Mouse (Mus musculus) right cerebral cortex, adult 18-20 months (tissue): ENCODE data around the gene Prex1.

ENCODE experiments used
- DNase-seq: peaks from one replicate; pipeline ENCODE4 v3.0.0; 2022; ENCODE audit warnings: mixed read lengths

Gene Prex1

GRCm38 (mm10) chr2:166720416-166720815 lies 6.8 kb upstream of the Prex1 start:
- DNase-seq, result no peak

GRCm38 (mm10) chr2:166719930-166720305 lies 6.3 kb upstream of the Prex1 start:
- DNase-seq, result no peak

- no peak for DNase-seq
Measured at GRCm38 (mm10) chr2:166719301-166719929, 5.8 kb upstream of the Prex1 start.

- DNase-seq, result no peak
Measured at GRCm38 (mm10) chr2:166716067-166716466, 2.4 kb upstream of the Prex1 start.

GRCm38 (mm10) chr2:166714427-166714699 lies 731 bp upstream of the Prex1 start:
- no peak for DNase-seq

GRCm38 (mm10) chr2:166712801-166713689 lies 587 bp downstream of the Prex1 start:
- no peak for DNase-seq

- no peak for DNase-seq
Measured at GRCm38 (mm10) chr2:166712310-166712709, 1.3 kb downstream of the Prex1 start.

GRCm38 (mm10) chr2:166711681-166712132 lies 1.9 kb downstream of the Prex1 start:
- no peak for DNase-seq

GRCm38 (mm10) chr2:166709883-166710282 lies 3.7 kb downstream of the Prex1 start:
- DNase-seq, result no peak

GRCm38 (mm10) chr2:166708304-166708703 lies 5.3 kb downstream of the Prex1 start:
- no peak for DNase-seq

GRCm38 (mm10) chr2:166706526-166706925 lies 7.1 kb downstream of the Prex1 start:
- no peak for DNase-seq

GRCm38 (mm10) chr2:166703491-166703890 lies 10.1 kb downstream of the Prex1 start:
- no peak for DNase-seq

- DNase-seq, result no peak
Measured at GRCm38 (mm10) chr2:166702113-166702445, 11.6 kb downstream of the Prex1 start.

- DNase-seq, result no peak
Measured at GRCm38 (mm10) chr2:166701248-166702112, 12.2 kb downstream of the Prex1 start.

GRCm38 (mm10) chr2:166700732-166701131 lies 12.9 kb downstream of the Prex1 start:
- peak; percentile 78 for DNase-seq

GRCm38 (mm10) chr2:166700116-166700515 lies 13.5 kb downstream of the Prex1 start:
- no peak for DNase-seq

GRCm38 (mm10) chr2:166699552-166699951 lies 14.1 kb downstream of the Prex1 start:
- no peak for DNase-seq

GRCm38 (mm10) chr2:166694616-166695015 lies 19.0 kb downstream of the Prex1 start:
- DNase-seq, result no peak

GRCm38 (mm10) chr2:166693394-166693793 lies 20.2 kb downstream of the Prex1 start:
- no peak for DNase-seq

GRCm38 (mm10) chr2:166691602-166692509 lies 21.8 kb downstream of the Prex1 start:
- peak; percentile 81 for DNase-seq

GRCm38 (mm10) chr2:166686917-166687316 lies 26.7 kb downstream of the Prex1 start:
- DNase-seq, result no peak

- no peak for DNase-seq
Measured at GRCm38 (mm10) chr2:166685824-166686223, 27.8 kb downstream of the Prex1 start.
